Mouse (Mus musculus) megakaryocyte, embryonic 14.5 days (primary cell): ENCODE measurements around the gene Cd164l2.

ENCODE experiments used
- FLI1 ChIP-seq: IDR thresholded peaks from 2 replicates; pipeline ENCODE4 v1.6.1; 2012; ENCODE audit warnings: low read length, inconsistent platforms, mixed read lengths
- GATA1 ChIP-seq: IDR thresholded peaks from 3 replicates; pipeline ENCODE4 v1.6.1; 2012; ENCODE audit warnings: mixed read lengths, low read length, inconsistent platforms, borderline replicate concordance

DNA sequence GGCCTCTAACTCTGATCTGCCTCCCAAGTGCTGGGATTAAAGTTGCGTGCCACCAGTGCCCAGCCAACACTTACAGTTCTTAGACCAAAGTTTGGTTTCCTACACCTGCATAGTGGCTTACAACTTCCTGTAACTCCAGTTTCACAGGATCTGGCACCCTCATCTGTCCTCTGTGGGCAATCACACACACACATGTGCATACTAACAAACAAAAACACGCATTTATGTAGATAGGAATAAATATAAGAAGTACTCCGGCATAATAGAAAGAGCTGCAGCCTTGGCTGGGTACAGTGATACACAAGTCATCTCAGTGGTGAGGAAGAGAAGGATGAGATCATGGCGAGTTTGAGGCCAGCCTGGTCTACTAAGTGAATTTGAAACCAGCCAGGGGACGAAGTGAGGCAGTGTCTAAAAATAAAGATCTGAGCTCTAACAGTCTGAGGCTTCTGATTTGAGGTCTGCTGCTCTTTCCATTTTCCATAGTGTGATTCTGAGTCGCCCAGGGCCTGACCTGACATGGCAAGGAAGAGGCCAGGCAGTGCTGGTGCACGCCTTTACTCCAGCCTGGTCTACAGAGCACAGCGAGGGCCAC, 29.4 kb upstream of the Cd164l2 start:
- TF ChIP-seq GATA1 = no peak
- no peak for TF ChIP-seq FLI1
